Mouse (Mus musculus) gastrocnemius, postnatal 36 days (tissue): ENCODE results near the gene Dglucy. TPM values are rescaled to one million over a fixed set of nuclear protein-coding genes. Genes with fewer than 3 reads are reported as not detected.

ENCODE experiments used
- DNase-seq, 2 experiments: peaks; one replicate each; pipeline ENCODE4 v3.0.0; 2022
- intact Hi-C: fragments of 180-260 bp; cut with DNase I; formaldehyde crosslinking; loops from one replicate; pipeline ENCODE4 v1.15.1; 2025
- long read RNA-seq, 2 experiments: library from polyadenylated mRNA; stranded (forward); transcript quantifications; one replicate each; pipeline ENCODE4 v2.0.0; 2021
- total RNA-seq, 2 experiments: library from RNA; stranded (reverse); gene quantifications; 2 replicates each; pipeline ENCODE4 v1.2.3; 2021

The Dglucy gene
- 10 to 100 TPM; 10.8 to 11.8 TPM for total RNA-seq
- long read RNA-seq, experiment 1, partial matches to known transcripts, result 3 of 7 reads
- long read RNA-seq, experiment 1, other reads (novel, unspliced or antisense), result 1 of 7 reads
- long read RNA-seq, experiment 2, partial matches to known transcripts, result 2 of 10 reads
- long read RNA-seq, experiment 2, other reads (novel, unspliced or antisense), result 4 of 10 reads

DNA sequence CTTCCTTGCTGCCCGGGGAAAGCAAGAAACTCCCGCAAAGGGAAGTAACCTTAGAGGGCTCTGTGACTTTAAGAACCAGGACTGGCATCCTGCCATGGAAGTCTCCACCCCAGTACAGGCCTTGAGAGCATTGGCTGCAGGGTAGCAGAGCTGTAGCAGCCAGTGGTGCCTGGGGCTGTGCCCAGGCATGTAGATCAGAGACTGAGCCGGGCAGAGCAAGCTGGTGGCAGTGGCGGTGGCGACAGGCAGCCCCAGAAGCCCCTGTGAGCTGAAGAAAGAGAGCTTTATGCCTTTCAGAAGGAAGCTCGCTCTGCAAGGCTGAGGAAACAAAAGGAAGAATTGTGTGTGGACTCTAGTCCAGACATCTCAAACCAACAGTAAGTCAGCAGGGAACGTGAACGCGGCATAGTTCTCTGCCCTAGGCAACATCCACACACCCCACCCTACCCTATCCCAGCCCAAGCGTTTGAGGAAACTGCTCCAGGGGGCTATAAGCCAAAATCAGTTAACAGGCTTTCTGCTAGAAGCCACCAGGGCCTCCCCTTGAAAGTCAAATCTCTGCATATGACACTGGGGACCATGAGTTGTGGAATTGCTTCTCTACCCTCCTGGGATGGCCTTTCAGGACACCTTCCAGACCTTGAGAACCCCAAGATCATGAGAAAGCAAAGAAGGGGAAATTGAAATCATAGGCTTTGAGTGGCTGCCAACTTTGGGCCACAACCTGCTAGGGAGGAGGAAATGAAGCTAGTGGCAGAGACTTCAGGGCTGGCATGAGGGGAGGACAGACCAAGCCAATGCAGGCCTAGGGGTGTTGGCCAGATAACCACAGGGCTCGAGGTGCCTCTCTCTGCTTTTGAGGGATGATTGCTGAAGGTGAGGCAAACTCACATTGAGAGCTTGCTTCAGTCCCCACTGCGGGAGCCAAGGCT lies at the start of gene Dglucy:
Dglucy (plus strand) TSS at position 124 of the 932 bp plus-strand sequence.
- peak; percentile 85 to 86 for DNase-seq
- intact Hi-C loops, result loop anchor here (5.0 kb wide), 1 partner anchor 63 kb away; no protein-coding TSS in a partner anchor

DNA sequence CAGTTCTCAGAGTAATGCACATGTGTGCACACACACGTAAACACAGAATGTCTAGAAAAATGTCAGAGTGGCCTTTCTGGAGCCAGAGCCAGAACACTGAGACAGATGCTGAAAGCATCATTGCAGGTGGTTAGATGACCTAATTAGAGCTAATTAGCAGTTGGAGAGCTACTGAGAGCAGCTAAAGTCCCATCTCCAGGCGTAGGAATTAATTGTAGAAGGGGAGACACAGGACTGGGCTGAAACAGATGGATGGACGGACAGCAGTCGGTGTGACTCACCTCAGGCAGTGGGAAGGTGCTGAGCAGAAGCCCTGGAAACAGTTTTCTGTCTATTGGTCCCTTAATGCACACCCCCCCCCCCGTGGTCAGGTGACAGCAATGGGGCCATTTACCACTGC lies 43.7 kb upstream of the Dglucy start:
- intact Hi-C loops, result loop anchor here (5.0 kb wide), 1 partner anchor 47 kb away; no protein-coding TSS in a partner anchor
- no peak for DNase-seq

- intact Hi-C loops, result loop anchor here (5.0 kb wide), 1 partner anchor 47 kb away; no protein-coding TSS in a partner anchor
Measured at GRCm38 (mm10) chr12:100735581-100735980, 43.3 kb upstream of the Dglucy start.

GRCm38 (mm10) chr12:100738498-100738897 lies 40.4 kb upstream of the Dglucy start:
- DNase-seq, result no peak
- intact Hi-C loops, result loop anchor here (5.0 kb wide), 1 partner anchor 44 kb away; no protein-coding TSS in a partner anchor

More at GRCm38 (mm10) chr12:100735581-100735980, 43.3 kb upstream of the Dglucy start:
- DNase-seq, result no peak

GRCm38 (mm10) chr12:100739011-100739570 lies 39.8 kb upstream of the Dglucy start:
- DNase-seq, result no peak
- intact Hi-C loops, result loop anchor here (5.0 kb wide), 1 partner anchor 43 kb away; no protein-coding TSS in a partner anchor

- intact Hi-C loops, result no loop called here
- DNase-seq, result no peak
Measured at GRCm38 (mm10) chr12:100740313-100740712, 38.5 kb upstream of the Dglucy start.

DNA sequence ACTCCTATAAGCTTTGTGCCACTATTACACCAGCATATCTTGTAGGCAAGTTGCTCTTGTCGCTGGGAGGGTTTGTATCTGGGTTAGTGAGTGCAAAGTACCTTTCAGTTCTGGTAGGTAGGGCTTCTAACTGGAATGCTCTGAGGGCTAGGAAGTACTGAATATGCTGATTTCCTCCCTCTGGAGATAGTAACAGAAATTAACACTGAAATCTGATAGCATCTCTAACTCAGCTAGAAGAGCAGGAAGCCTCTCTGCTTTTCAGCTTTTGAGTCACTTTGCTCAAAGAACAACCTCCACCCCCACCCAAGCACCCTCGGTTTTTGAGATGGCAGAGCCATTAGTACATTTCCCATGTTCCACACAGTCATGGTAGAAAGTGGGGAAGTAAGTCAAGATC lies 36.4 kb upstream of the Dglucy start:
- intact Hi-C loops, result no loop called here
- no peak for DNase-seq

- intact Hi-C loops, result no loop called here
- DNase-seq, result no peak
Measured at GRCm38 (mm10) chr12:100752977-100753376, 25.9 kb upstream of the Dglucy start.

DNA sequence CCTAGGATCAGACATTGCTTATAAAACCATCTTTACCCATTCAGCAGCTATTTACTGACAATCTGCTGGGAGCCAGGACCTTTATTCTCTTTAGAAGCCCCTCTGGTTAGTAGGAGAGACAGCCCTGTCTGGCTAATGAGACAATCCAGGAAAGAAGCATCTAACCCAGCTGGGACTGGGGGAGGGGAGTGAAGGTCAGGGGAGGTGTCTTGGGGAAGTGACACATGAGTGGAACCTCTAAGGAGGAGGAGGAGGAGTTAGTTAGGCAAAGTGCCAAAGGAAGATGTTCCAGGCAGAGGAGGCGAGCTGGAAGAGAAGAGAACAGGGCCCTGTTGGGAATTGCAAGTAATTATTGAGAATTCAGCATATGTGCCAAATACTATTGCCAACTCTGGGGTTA lies 25.1 kb upstream of the Dglucy start:
- no peak for DNase-seq
- intact Hi-C loops, result no loop called here

- intact Hi-C loops, result no loop called here
- DNase-seq, result no peak
Measured at GRCm38 (mm10) chr12:100757427-100757826, 21.4 kb upstream of the Dglucy start.

DNA sequence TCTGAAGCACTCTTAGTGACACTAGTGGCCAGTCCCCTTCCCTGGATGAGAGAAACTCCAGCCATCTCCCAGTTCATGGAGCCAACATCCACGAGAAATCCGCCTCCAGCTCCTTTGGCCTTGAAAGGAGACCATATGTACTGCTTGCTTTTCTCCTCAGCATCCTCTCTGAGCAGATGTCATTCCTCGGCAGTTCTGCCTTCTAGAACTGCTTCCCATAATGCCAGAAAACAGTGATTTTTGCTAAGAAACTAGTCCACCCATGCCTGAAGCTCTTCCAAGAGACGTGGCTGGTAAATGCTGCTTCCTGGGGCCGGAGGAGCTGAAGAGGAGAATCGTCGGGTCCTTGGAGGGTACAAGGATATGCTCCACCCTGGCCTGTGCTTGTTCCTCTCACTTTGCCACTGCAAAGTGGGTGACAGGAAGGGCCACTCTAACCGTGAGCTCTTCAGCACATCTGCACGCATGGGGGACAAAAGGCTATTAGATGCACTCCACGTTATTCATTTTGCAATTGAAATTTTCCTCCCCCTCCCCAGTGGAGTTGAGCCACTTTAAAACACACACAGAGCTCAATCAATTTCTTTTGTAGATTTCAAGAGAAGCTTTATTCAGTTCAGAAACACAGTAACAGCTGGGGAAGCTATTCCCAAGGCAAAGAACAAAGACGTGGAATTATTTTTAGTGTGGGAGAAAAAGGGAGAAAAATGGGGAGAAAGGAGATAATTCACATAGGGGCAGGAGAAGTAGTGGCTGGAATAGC lies 16.0 kb upstream of the Dglucy start:
- DNase-seq, result no peak
- intact Hi-C loops, result no loop called here

DNA sequence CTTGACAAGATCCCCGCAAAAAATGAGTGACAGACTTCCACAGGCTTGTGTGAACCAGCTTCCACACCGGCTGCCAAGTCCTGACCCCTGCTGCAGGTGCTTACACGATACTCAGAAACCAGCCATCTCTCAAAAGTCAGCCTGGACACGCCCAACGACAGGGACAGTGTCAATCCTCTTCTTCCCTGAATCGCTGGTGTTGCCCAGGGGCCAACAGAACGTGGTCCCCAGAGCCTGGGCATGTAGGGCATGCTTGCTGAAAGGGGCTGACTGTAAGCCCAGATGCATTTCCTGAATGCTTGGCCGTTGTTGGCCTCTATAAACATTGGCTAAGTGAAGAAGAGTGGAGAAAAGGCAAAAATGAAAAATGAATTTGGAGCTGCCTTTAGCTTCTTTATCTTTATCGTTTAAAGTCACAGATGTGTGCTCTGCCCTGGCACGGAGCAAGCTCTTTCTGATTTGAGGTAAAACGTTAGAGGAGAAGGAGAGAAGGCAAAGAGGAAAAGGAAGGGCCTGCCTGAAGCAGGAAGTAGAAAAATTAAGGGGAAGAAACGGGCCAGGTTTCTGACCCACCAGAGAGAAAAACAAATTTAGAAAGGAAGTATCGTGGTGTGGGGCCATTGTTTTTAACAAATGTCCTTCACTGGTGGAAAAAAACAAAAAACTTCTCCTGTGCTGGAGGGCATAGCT lies 14.4 kb upstream of the Dglucy start:
- intact Hi-C loops, result no loop called here
- no peak for DNase-seq

DNA sequence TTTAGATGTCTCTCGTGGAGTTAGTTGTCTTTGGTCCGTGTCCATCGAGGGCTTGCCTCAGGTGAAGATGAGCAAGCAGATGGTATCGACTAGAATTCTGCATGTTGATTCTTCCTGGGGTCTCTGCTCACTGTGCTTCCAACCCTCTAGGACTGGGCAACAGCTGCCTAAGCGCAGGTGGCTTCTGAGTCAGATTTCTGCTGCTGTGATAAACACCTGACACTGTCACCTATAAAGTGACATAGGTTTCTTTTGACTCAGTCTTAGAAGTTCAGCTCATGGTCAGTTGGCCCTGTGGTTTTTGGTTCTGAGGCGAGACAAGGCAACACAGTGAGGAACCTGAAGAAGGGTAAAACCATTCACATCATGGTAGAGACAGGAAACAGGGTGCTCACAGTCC lies 9.0 kb upstream of the Dglucy start:
- DNase-seq, result no peak
- intact Hi-C loops, result no loop called here

DNA sequence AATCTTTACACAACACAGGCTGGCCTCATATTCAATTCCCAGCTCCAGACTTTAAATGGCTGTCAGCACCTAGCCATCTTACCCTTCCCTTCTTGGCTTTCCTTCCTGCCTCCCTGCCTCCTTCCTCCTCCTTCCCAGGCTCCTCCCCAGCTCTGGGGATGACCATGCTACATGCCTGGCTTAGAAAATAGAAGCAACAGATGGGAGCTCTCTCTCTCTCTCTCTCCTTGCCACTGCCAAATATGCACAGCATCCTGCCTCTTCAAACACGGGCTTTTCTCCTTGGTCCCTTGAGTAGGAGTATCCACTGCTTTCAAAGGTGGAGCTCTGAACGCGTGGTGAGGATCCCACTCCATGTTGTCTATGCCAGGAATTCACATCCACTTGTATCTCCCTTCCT lies 8.1 kb upstream of the Dglucy start:
- intact Hi-C loops, result no loop called here
- no peak for DNase-seq

DNA sequence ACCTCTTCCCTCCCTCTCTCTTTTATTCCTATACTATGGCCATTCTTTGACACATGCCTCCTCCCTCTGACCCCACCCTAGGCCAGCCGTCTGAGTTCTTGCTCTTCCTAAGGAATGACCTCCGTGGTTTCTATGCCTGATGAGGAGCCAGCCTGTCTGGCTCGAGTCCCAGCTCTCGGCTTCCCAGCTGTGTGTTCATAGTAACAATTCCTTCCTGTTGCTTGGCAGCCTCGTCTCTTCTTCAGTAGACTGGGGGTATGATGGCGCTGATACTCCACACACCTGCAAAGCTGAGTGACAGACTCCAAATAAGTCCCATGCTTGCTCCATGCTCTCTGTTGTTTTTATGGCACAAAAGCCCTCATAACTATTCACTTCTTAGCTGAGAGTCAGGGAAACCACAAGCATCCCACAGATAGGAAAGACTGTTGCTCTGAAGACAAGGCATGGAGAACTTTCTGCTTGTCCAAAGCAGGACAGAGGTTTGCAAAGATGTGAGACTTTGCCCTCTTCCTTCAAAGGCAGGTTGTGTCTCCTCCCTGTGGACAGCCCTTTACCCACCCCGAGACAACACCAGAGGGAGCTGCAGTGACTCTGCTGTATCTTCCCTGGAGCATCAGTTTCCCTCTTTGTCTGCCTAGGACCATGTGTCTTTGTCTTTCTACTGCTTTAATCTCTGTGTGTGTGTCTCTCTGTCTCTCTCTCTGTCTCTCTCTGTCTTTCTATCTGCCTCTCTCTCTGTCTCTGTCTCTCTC lies 6.5 kb upstream of the Dglucy start:
- peak; percentile 52 to 54 for DNase-seq
- intact Hi-C loops, result no loop called here

DNA sequence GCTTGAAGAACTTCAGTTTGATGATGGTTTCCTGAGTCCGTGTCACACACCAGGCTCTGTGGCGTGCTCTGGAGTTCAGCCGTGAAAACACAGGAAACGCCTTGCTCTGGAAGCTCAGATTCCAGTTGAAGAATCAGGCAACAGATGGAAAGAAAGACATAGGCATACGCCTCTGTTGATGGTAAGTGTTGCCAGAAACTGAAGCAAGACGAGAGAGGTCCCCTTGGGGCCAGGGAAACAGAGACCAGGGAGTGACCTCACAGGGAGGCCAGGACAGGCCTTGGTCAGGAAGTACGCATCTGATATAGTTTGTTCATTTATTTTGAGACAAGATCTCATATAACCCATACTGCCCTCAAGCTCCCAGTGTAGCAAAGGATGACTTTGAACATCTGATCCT lies 4.1 kb upstream of the Dglucy start:
- intact Hi-C loops, result loop anchor here (5.0 kb wide), 1 partner anchor 68 kb away; no protein-coding TSS in a partner anchor

DNA sequence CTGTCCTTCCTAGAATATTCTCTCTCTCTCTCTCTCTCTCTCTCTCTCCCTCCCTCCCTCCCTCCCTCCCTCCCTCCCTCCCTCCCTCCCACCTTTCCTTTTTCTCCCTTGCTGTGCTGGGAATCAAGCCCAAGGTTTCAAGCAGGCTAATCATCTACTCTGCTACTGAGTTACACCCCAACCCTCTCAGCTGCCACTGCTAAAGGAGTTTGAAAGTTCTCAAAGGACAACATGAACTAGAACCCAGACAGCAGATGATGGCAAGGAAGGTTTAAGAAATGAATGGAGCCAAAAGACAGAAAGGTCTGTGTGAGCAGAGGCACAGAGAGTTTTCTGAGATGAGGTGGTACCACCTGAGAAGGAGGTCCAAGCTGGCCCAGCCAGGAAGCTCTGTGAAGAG lies 3.6 kb upstream of the Dglucy start:
- DNase-seq, result no peak
- intact Hi-C loops, result loop anchor here (5.0 kb wide), 1 partner anchor 67 kb away; no protein-coding TSS in a partner anchor

More for the DNA sequence above, 4.1 kb upstream of the Dglucy start:
- DNase-seq, result no peak

DNA sequence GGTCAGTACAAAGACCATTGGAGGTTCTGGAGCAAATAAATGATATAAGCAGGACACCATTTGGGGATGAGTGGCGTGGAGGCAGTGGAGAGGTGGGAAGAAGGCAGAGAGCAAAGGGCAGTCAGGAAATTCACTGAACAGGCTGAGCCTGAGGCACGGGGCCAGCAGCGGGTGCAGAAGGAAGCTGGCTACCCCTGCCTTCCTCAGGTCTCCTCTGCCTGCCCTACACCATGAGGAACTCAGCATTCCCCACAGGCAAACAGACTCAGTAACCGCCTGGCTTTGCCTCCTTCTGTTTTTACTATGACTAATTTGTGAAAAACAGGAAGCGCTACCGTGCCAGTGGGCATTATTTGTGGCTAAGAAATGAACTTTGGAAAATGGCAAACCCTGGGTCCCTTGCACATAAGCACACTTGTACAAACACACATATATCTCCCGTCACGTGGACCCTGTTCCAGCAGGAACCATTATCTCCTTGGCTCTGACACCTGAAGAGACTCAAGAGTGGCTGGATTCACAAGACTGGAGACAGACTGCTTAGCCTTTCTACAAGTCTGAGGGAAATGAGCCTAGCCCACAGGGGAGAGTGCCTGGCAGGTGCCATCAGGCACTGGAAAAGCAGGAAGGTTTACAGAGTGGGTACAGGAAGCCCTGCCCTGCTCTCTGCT lies 2.8 kb upstream of the Dglucy start:
- DNase-seq, result no peak
- intact Hi-C loops, result loop anchor here (5.0 kb wide), 1 partner anchor 66 kb away; no protein-coding TSS in a partner anchor
